Mouse (Mus musculus): ENCODE data around the gene Prkci.

- no peak for TF ChIP-seq CTCF (IDR thresholded peaks at IDR 0.05; ENCODE audit: low read depth, low read length)
- no peak for TF ChIP-seq EP300 (IDR thresholded peaks at IDR 0.05; ENCODE audit: insufficient read depth, low read depth, low read length)
- no peak for TF ChIP-seq POLR2A (IDR thresholded peaks at IDR 0.05; ENCODE audit: insufficient read depth, low read length)
Measured at GRCm38 (mm10) chr3:31079450-31079849, 83.9 kb downstream of the Prkci start.
